ENCODE assay signal across 34 mouse cellular contexts in the genomic region with DNA sequence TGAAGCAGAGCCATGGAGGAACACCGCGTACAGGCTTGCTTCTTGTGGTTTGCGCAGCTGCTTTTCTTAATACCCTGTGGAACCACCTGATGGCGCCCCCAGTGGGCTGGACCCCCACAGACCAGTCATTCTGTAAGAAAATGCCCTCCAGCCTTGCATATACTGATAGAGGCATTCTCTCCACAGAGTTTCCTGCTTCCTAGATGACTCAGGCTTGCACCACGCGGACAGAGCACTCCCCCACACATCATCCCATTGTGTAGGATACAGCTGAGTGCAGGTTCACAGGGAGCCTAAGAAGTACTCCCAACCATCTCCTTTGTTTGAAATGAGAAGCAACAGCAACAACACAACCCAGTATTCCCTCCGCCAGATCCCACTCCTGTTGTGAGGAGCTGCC. TPM values are rescaled to one million over a fixed set of nuclear protein-coding genes. Genes with fewer than 3 reads are reported as not detected.
DNase-seq lines count a peak whose midpoint lies in the region; ATAC-seq lines count a peak whose summit lies in the region.
"Had no signal": no experiment of that assay in that cellular context is flagged by ENCODE, and none has a peak within 500 bp of the region (broad histone marks: within the 10 kb centered on the region; RNA-seq: fewer than 3 reads in every experiment).

No protein-coding gene starts in this region.

- WGBS in kidney, embryonic 16.5 days, result 73% methylated on average over 7 of the region's 7 CpGs

- H3K9me3 ChIP-seq in kidney, embryonic 16.5 days (ENCODE audit: low read length), result no peaks in the 10 kb centered on the region
- H3K9me3 ChIP-seq: forebrain, embryonic 13.5 days; hindbrain, embryonic 10.5 days; hindbrain, embryonic 15.5 days; limb, embryonic 12.5 days; neural tube, embryonic 12.5 days had no signal

- H3K4me1 ChIP-seq in kidney, embryonic 16.5 days (ENCODE audit: insufficient read depth, low read length), result no peaks in the 10 kb centered on the region
- H3K4me1 ChIP-seq: forebrain, embryonic 13.5 days; hindbrain, embryonic 10.5 days; hindbrain, embryonic 15.5 days; neural tube, embryonic 12.5 days had no signal

- no peak for DNase-seq in frontal cortex, postnatal 25 days (ENCODE audit: low spot score in 2 of 2)
- no peak for DNase-seq in kidney, postnatal 36 days
- DNase-seq in 416B (ENCODE audit: low read depth) (peak; percentile 41), WW6 (ENCODE audit: low read depth, low spot score) (peak; percentile 14)
- DNase-seq in urinary bladder, postnatal 25 days (ENCODE audit: low spot score), result no peak
- DNase-seq: adrenal gland, adult 2 months; adrenal gland, postnatal 36 days; cerebellum, adult 9-10 months; cerebellum, postnatal 36 days; gastrocnemius, adult 2 months; gastrocnemius, postnatal 36 days; heart, adult 2 months; heart, postnatal 14 days; kidney, adult 11 months; kidney, postnatal 25 days; lung, postnatal 10 days; right cerebral cortex, postnatal 14 days; thymus, postnatal 4 days had no signal

- H3K9ac ChIP-seq in kidney, embryonic 16.5 days (replicated peaks; ENCODE audit: low read length), result no peak overlapping the region
- H3K9ac ChIP-seq: forebrain, embryonic 13.5 days; hindbrain, embryonic 15.5 days; limb, embryonic 12.5 days; neural tube, embryonic 12.5 days had no signal

- H3K4me2 ChIP-seq in kidney, embryonic 16.5 days (replicated peaks; ENCODE audit: low read depth, low read length), result no peak overlapping the region
- H3K4me2 ChIP-seq: forebrain, embryonic 13.5 days; hindbrain, embryonic 15.5 days; limb, embryonic 12.5 days; neural tube, embryonic 12.5 days had no signal

- ATAC-seq in frontal cortex, adult (ENCODE audit: low TSS enrichment), result peak; percentile 76; the same call in 1 of the 2 replicates
- 0 out of 2 replicates have a peak, but pooled peaks have one; percentile 23 for ATAC-seq in kidney, embryonic 16.5 days (ENCODE audit: low FRiP score, low TSS enrichment)
- no peak for ATAC-seq in CD4-positive, CD25-positive, alpha-beta regulatory T cell, adult 4 months
- ATAC-seq: activated CD4-positive, CD25-positive, alpha-beta regulatory T cell, adult 4 months; forebrain, embryonic 13.5 days; inflammation-experienced regulatory T-cells, adult 6 months; midbrain, embryonic 16.5 days; Patski had no signal

- no peak overlapping the region for H3K27ac ChIP-seq in kidney, embryonic 16.5 days (ENCODE audit: low read length)
- H3K27ac ChIP-seq: forebrain, embryonic 13.5 days; gastrocnemius, adult 2 months; heart, adult 2 months; hindbrain, embryonic 10.5 days; hindbrain, embryonic 15.5 days; layer of hippocampus, adult 2 months; left cerebral cortex, adult 2 months; limb, embryonic 12.5 days; macrophage; neural tube, embryonic 12.5 days had no signal

- no peak overlapping the region for H3K4me3 ChIP-seq in kidney, embryonic 16.5 days (ENCODE audit: low read length)
- H3K4me3 ChIP-seq: forebrain, embryonic 13.5 days; gastrocnemius, adult 2 months; heart, adult 2 months; hindbrain, embryonic 10.5 days; hindbrain, embryonic 15.5 days; layer of hippocampus, adult 2 months; left cerebral cortex, adult 2 months; limb, embryonic 12.5 days; myocyte; neural tube, embryonic 12.5 days had no signal

- H3K36me3 ChIP-seq in kidney, embryonic 16.5 days (ENCODE audit: insufficient read depth, low read length), result no peaks in the 10 kb centered on the region
- H3K36me3 ChIP-seq: hindbrain, embryonic 10.5 days; hindbrain, embryonic 15.5 days; limb, embryonic 12.5 days; neural tube, embryonic 12.5 days had no signal

- H3K27me3 ChIP-seq in kidney, embryonic 16.5 days (ENCODE audit: insufficient read depth, low read length), result no peaks in the 10 kb centered on the region
- H3K27me3 ChIP-seq: forebrain, embryonic 13.5 days; hindbrain, embryonic 15.5 days; limb, embryonic 12.5 days; neural tube, embryonic 12.5 days; Patski had no signal

RNA-seq across cellular contexts. Expression of gene Exoc6, which starts 59.8 kb away (rescaled TPM):
- polyA plus RNA-seq in kidney, embryonic 16.5 days (2015; fragmentation: Nextera tagmentation; extraction: Ambion mirVana), result 25.3 and 26.9 TPM in 2 replicates
- polyA plus RNA-seq in CD4-positive, CD25-positive, alpha-beta regulatory T cell, adult 4 months (2017; shearing (Covaris generic)), result 10 to 100 TPM; 33.3 to 41.4 TPM

Comparison
In these comparisons a context has a peak if more than half of its experiments do, and no peak if none do; other contexts are left out.
1. DNase-seq: peak in 416B (single experiment) and WW6 (single experiment); none in frontal cortex, postnatal 25 days (0 of 2), kidney, postnatal 36 days (0 of 2) and urinary bladder, postnatal 25 days (single experiment).